Mouse (Mus musculus) hindbrain, embryonic 13.5 days (tissue): Measurements from ENCODE around the gene Cnga4. TPM values are rescaled to one million over a fixed set of nuclear protein-coding genes. Genes with fewer than 3 reads are reported as not detected.

Experiments used
- polyA plus RNA-seq: library from polyadenylated mRNA; unstranded; fragments of >200 nt; fragmentation: Nextera tagmentation; extraction: Ambion mirVana; gene quantifications from 2 replicates; pipeline ENCODE4 v1.2.1, GENCODE M21; 2015

The Cnga4 gene
- polyA plus RNA-seq, 1 experiment from 2014 or later, result 0.16 TPM

Other genes with a start within 250 kb of the Cnga4 start
- gene Olfr684, start 240.9 kb upstream of the Cnga4 start, polyA plus RNA-seq, result not detected in 2 replicates
- not detected in 2 replicates for gene Olfr685, start 218.6 kb upstream of the Cnga4 start, polyA plus RNA-seq
- not detected in 2 replicates for gene Olfr686, start 197.1 kb upstream of the Cnga4 start, polyA plus RNA-seq
- gene Olfr688, start 116.5 kb upstream of the Cnga4 start, polyA plus RNA-seq, result not detected in 2 replicates
- gene Olfr689, start 93.4 kb upstream of the Cnga4 start, polyA plus RNA-seq, result 0.05 TPM in 1 of 2 replicates, not detected in the other
- not detected in 2 replicates for gene Olfr690, start 70.5 kb upstream of the Cnga4 start, polyA plus RNA-seq
- gene Olfr691, start 62.3 kb upstream of the Cnga4 start, polyA plus RNA-seq, result 0.21 and 0.22 TPM in 2 replicates
- not detected in 2 replicates for gene Olfr692, start 36.3 kb upstream of the Cnga4 start, polyA plus RNA-seq
- gene Gm5901, start 29.5 kb upstream of the Cnga4 start, polyA plus RNA-seq, result not detected in 2 replicates
- 41.5 and 43.7 TPM in 2 replicates for gene Fam160a2, start 4.5 kb upstream of the Cnga4 start, polyA plus RNA-seq
- 2.0 and 2.3 TPM in 2 replicates for gene Cckbr, start 21.2 kb downstream of the Cnga4 start, polyA plus RNA-seq
- gene Cavin3, start 77.7 kb downstream of the Cnga4 start, polyA plus RNA-seq, result 28.9 and 31.6 TPM in 2 replicates
- 72.7 and 73.5 TPM in 2 replicates for gene Smpd1, start 149.8 kb downstream of the Cnga4 start, polyA plus RNA-seq
- gene Apbb1, start 177.1 kb downstream of the Cnga4 start, polyA plus RNA-seq, result 242 and 246 TPM in 2 replicates
- gene Hpx, start 195.6 kb downstream of the Cnga4 start, polyA plus RNA-seq, result 0.23 and 0.32 TPM in 2 replicates
- 82.1 and 83.2 TPM in 2 replicates for gene Trim3, start 229.0 kb downstream of the Cnga4 start, polyA plus RNA-seq
- 157 and 170 TPM in 2 replicates for gene Timm10b, start 235.5 kb downstream of the Cnga4 start, polyA plus RNA-seq
- gene Arfip2, start 235.8 kb downstream of the Cnga4 start, polyA plus RNA-seq, result 74.3 and 77.7 TPM in 2 replicates
- gene Gm45799, start 236.0 kb downstream of the Cnga4 start, polyA plus RNA-seq, result 16.1 and 19.3 TPM in 2 replicates
- gene Dnhd1, start 246.3 kb downstream of the Cnga4 start, polyA plus RNA-seq, result 1.1 and 1.4 TPM in 2 replicates